Mouse (Mus musculus): ENCODE measurements around the gene 2310039H08Rik. TPM values are rescaled to one million over a fixed set of nuclear protein-coding genes. Genes with fewer than 3 reads are reported as not detected.
A peak's percentile ranks its signal among the peaks of the same experiment; 100 is the strongest.

The 2310039H08Rik gene
- polyA plus RNA-seq, 1 experiment, result 6.1 TPM

- Histone ChIP-seq H3K4me3 (ENCODE audit: insufficient read depth, low read length) (no peak overlapping the region), H3K4me1 (ENCODE audit: control insufficient read depth, insufficient read depth, low read length) (no peaks in the 10 kb centered on the region), H3K27ac (ENCODE audit: insufficient read depth, low read depth, low read length) (no peak overlapping the region)
- TF ChIP-seq CTCF (IDR thresholded peaks at IDR 0.05; ENCODE audit: low read depth, low read length), result no peak
These were observed 20.5 kb downstream of the 2310039H08Rik start for GRCm38 (mm10) chr17:46792963-46793362.

GRCm38 (mm10) chr17:46796743-46797142 lies 24.3 kb downstream of the 2310039H08Rik start:
- no peak overlapping the region for H3K27ac ChIP-seq (ENCODE audit: insufficient read depth, low read depth, low read length)
- H3K4me3 ChIP-seq (ENCODE audit: insufficient read depth, low read length), result no peak overlapping the region
- TF ChIP-seq CTCF (IDR thresholded peaks at IDR 0.05; ENCODE audit: low read depth, low read length) (no peak), POLR2A (IDR thresholded peaks at IDR 0.05; ENCODE audit: borderline replicate concordance, low read depth, low read length) (no peak)
- H3K4me1 ChIP-seq (ENCODE audit: control insufficient read depth, insufficient read depth, low read length), result peaks cover 21% of the 10 kb centered on the region

GRCm38 (mm10) chr17:46797386-46797785 lies 25.0 kb downstream of the 2310039H08Rik start:
- Histone ChIP-seq H3K27ac (ENCODE audit: insufficient read depth, low read depth, low read length) (no peak overlapping the region), H3K4me1 (ENCODE audit: control insufficient read depth, insufficient read depth, low read length) (peaks cover 28% of the 10 kb centered on the region), H3K4me3 (ENCODE audit: insufficient read depth, low read length) (no peak overlapping the region)
- TF ChIP-seq CTCF (IDR thresholded peaks at IDR 0.05; ENCODE audit: low read depth, low read length) (no peak), POLR2A (IDR thresholded peaks at IDR 0.05; ENCODE audit: borderline replicate concordance, low read depth, low read length) (no peak)

- Histone ChIP-seq H3K4me3 (ENCODE audit: insufficient read depth, low read length) (no peak overlapping the region), H3K27ac (ENCODE audit: insufficient read depth, low read depth, low read length) (peak overlapping the region; percentile 43), H3K4me1 (ENCODE audit: control insufficient read depth, insufficient read depth, low read length) (peaks cover 28% of the 10 kb centered on the region)
- TF ChIP-seq CTCF (IDR thresholded peaks at IDR 0.05; ENCODE audit: low read depth, low read length) (no peak), POLR2A (IDR thresholded peaks at IDR 0.05; ENCODE audit: borderline replicate concordance, low read depth, low read length) (no peak)
These were observed 27.2 kb downstream of the 2310039H08Rik start for GRCm38 (mm10) chr17:46799680-46800079.

GRCm38 (mm10) chr17:46801761-46802160 lies 29.3 kb downstream of the 2310039H08Rik start:
- no peak overlapping the region for H3K4me3 ChIP-seq (ENCODE audit: insufficient read depth, low read length)
- H3K4me1 ChIP-seq (ENCODE audit: control insufficient read depth, insufficient read depth, low read length), result peaks cover 28% of the 10 kb centered on the region
- H3K27ac ChIP-seq (ENCODE audit: insufficient read depth, low read depth, low read length), result no peak overlapping the region
- TF ChIP-seq POLR2A (IDR thresholded peaks at IDR 0.05; ENCODE audit: borderline replicate concordance, low read depth, low read length) (no peak), CTCF (IDR thresholded peaks at IDR 0.05; ENCODE audit: low read depth, low read length) (no peak)

GRCm38 (mm10) chr17:46808376-46808775 lies 35.9 kb downstream of the 2310039H08Rik start:
- Histone ChIP-seq H3K4me3 (ENCODE audit: insufficient read depth, low read length) (no peak overlapping the region), H3K4me1 (ENCODE audit: control insufficient read depth, insufficient read depth, low read length) (no peaks in the 10 kb centered on the region), H3K27ac (ENCODE audit: insufficient read depth, low read depth, low read length) (no peak overlapping the region)
- no peak for TF ChIP-seq CTCF (IDR thresholded peaks at IDR 0.05; ENCODE audit: low read depth, low read length)
- TF ChIP-seq POLR2A (IDR thresholded peaks at IDR 0.05; ENCODE audit: borderline replicate concordance, low read depth, low read length), result no peak

GRCm38 (mm10) chr17:46809131-46809830 lies 36.8 kb downstream of the 2310039H08Rik start:
- H3K27ac ChIP-seq (ENCODE audit: insufficient read depth, low read depth, low read length), result no peak overlapping the region
- H3K4me1 ChIP-seq (ENCODE audit: control insufficient read depth, insufficient read depth, low read length), result no peaks in the 10 kb centered on the region
- TF ChIP-seq CTCF (IDR thresholded peaks at IDR 0.05; ENCODE audit: low read depth, low read length) (no peak), POLR2A (IDR thresholded peaks at IDR 0.05; ENCODE audit: borderline replicate concordance, low read depth, low read length) (no peak)
- H3K4me3 ChIP-seq (ENCODE audit: insufficient read depth, low read length), result no peak overlapping the region

GRCm38 (mm10) chr17:46810672-46811071 lies 38.2 kb downstream of the 2310039H08Rik start:
- Histone ChIP-seq H3K4me3 (ENCODE audit: insufficient read depth, low read length) (no peak overlapping the region), H3K4me1 (ENCODE audit: control insufficient read depth, insufficient read depth, low read length) (no peaks in the 10 kb centered on the region), H3K27ac (ENCODE audit: insufficient read depth, low read depth, low read length) (no peak overlapping the region)
- no peak for TF ChIP-seq CTCF (IDR thresholded peaks at IDR 0.05; ENCODE audit: low read depth, low read length)
- TF ChIP-seq POLR2A (IDR thresholded peaks at IDR 0.05; ENCODE audit: borderline replicate concordance, low read depth, low read length), result no peak

- H3K27ac ChIP-seq (ENCODE audit: insufficient read depth, low read depth, low read length), result no peak overlapping the region
These were observed 40.0 kb downstream of the 2310039H08Rik start for GRCm38 (mm10) chr17:46812442-46812841.

GRCm38 (mm10) chr17:46813637-46814036 lies 41.2 kb downstream of the 2310039H08Rik start:
- no peak overlapping the region for H3K27ac ChIP-seq (ENCODE audit: insufficient read depth, low read depth, low read length)
- no peak overlapping the region for H3K4me3 ChIP-seq (ENCODE audit: insufficient read depth, low read length)
- H3K4me1 ChIP-seq (ENCODE audit: control insufficient read depth, insufficient read depth, low read length), result no peaks in the 10 kb centered on the region
- no peak for TF ChIP-seq CTCF (IDR thresholded peaks at IDR 0.05; ENCODE audit: low read depth, low read length)
- TF ChIP-seq POLR2A (IDR thresholded peaks at IDR 0.05; ENCODE audit: borderline replicate concordance, low read depth, low read length), result no peak

More at GRCm38 (mm10) chr17:46812442-46812841, 40.0 kb downstream of the 2310039H08Rik start:
- Histone ChIP-seq H3K4me3 (ENCODE audit: insufficient read depth, low read length) (no peak overlapping the region), H3K4me1 (ENCODE audit: control insufficient read depth, insufficient read depth, low read length) (no peaks in the 10 kb centered on the region)
- no peak for TF ChIP-seq POLR2A (IDR thresholded peaks at IDR 0.05; ENCODE audit: borderline replicate concordance, low read depth, low read length)
- TF ChIP-seq CTCF (IDR thresholded peaks at IDR 0.05; ENCODE audit: low read depth, low read length), result no peak

All from bone marrow macrophage, adult 2 months (primary cell).